Mouse (Mus musculus) left cerebral cortex, adult 2 months (tissue): ENCODE results near the gene Nmnat2. TPM values are rescaled to one million over a fixed set of nuclear protein-coding genes. Genes with fewer than 3 reads are reported as not detected.

Experiments used
- DNase-seq, 2 experiments: peaks; one replicate each; pipeline ENCODE4 v3.0.0; 2021 to 2022; ENCODE audit warnings: low spot score in 2 of 2, mixed read lengths in 1 of 2; ENCODE audit errors: extremely low spot score in 1 of 2
- H3K27ac ChIP-seq: fragments of 200-600 bp; 2 replicates; pipeline ENCODE4 v1.8.1; 2022
- H3K4me3 ChIP-seq: fragments of 200-600 bp; 2 replicates; pipeline ENCODE4 v1.8.1; 2022
- CTCF ChIP-seq: fragments of 200-600 bp; IDR thresholded peaks from 2 replicates; pipeline ENCODE4 v1.8.1; 2022; ENCODE audit warnings: antibody characterized with exemption, mild to moderate bottlenecking, moderate library complexity
- intact Hi-C: fragments of 180-260 bp; cut with DNase I; formaldehyde crosslinking; loops from one replicate; pipeline ENCODE4 v1.15.1; 2025
- total RNA-seq, 2 experiments: library from RNA; stranded (reverse); gene quantifications; 2 replicates each; pipeline ENCODE4 v1.2.3; 2021

Gene Nmnat2
- total RNA-seq, 2 experiments from 2014 or later: 167 to 171 TPM

- no peak for DNase-seq
- H3K4me3 ChIP-seq: no peak overlapping the region
- H3K27ac ChIP-seq: no peak overlapping the region
- intact Hi-C loops: no loop called here
- no peak for TF ChIP-seq CTCF
Measured at GRCm38 (mm10) chr1:153140747-153141228, 186.0 kb downstream of the Nmnat2 start.

DNA sequence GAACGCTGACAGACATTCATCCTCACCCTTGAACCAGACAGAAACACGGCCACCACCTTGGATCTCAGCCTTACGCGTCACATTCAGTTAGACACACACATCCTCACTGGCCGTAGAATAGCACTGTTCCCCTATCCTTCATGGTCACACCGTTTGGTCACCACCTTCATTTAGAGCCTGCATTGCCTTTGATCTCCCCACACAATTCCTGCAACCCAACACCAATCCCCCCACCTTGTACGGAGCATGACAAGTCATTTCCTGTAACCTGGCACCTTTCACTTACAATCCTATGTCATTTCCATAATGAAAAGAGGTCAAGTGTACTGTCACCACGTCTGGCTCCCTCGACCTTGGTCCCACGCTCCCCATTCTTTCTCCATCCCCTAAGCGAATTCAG lies 189.2 kb downstream of the Nmnat2 start:
- no peak for DNase-seq
- no peak for TF ChIP-seq CTCF
- H3K27ac ChIP-seq: no peak overlapping the region
- intact Hi-C loops: no loop called here
- H3K4me3 ChIP-seq: no peak overlapping the region

DNA sequence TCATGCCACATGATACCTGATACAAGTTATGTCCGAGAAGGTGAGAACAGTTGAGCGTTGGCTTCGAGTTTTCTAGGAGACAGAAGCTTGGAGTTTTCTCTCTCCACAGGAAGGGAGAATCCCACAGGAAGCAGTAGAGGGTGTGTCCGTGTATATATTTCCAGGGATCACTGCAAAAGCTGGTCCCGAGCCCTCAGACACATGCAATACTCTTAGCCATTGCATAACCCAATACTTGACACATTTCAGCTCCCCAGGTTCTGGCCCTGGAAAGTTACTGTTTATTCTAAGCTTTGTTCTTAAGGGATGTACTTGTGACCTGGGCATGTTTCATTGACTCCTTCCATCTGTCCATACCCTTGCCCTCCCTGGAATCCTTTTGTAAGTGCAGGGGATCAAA lies 191.0 kb downstream of the Nmnat2 start:
- DNase-seq: no peak
- Histone ChIP-seq H3K27ac (no peak overlapping the region), H3K4me3 (no peak overlapping the region)
- TF ChIP-seq CTCF: no peak
- intact Hi-C loops: no loop called here

GRCm38 (mm10) chr1:153152594-153152993 lies 197.8 kb downstream of the Nmnat2 start:
- intact Hi-C loops: no loop called here
- Histone ChIP-seq H3K4me3 (no peak overlapping the region), H3K27ac (no peak overlapping the region)
- no peak for DNase-seq
- no peak for TF ChIP-seq CTCF

DNA sequence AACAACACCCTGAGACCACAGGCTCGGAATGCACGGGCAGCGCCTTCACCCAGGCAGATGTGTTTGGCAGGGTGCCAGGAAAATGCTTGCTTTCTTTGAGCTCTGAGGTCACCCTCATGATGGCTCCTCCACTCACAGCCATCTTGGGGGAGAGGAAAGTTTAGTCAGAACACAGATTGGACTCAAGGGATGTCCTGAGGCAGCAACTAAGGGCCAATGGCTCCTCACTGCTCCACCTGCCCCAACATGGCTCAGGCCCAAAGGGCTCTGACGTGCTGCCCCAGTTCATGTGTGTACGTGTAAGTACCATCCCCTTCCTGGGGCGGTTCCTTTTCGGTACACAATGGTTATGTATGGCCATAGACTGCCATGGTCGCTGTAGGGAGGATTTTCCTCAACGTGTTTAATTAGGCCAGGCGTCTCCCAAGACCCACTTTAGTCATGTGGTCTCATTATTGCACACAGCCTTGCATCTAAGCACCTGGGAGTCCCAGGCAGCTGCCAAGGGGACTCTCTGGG lies 198.9 kb downstream of the Nmnat2 start:
- intact Hi-C loops: no loop called here
- no peak overlapping the region for H3K27ac ChIP-seq
- no peak for DNase-seq
- TF ChIP-seq CTCF: no peak
- H3K4me3 ChIP-seq: no peak overlapping the region

DNA sequence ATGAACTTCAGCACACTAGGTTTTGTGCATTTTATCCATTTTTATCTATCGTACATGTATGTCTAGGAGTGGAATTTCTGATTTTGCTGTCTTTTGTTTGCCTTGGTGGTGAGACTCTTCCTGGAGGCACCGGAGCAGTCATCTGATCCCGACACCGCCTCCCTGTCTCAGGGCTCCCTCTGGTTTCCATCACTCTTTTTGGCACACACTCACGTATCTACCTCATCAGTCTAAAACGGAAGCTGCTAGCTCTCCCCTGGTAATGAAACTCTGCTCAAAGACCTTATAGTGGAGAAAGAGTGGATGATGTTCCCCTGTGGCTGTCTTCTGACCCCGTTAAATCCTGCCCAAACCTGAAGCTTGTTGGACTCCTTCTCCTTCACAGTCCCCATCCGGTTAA lies 200.6 kb downstream of the Nmnat2 start:
- Histone ChIP-seq H3K4me3 (no peak overlapping the region), H3K27ac (no peak overlapping the region)
- intact Hi-C loops: no loop called here
- no peak for TF ChIP-seq CTCF
- DNase-seq: no peak

DNA sequence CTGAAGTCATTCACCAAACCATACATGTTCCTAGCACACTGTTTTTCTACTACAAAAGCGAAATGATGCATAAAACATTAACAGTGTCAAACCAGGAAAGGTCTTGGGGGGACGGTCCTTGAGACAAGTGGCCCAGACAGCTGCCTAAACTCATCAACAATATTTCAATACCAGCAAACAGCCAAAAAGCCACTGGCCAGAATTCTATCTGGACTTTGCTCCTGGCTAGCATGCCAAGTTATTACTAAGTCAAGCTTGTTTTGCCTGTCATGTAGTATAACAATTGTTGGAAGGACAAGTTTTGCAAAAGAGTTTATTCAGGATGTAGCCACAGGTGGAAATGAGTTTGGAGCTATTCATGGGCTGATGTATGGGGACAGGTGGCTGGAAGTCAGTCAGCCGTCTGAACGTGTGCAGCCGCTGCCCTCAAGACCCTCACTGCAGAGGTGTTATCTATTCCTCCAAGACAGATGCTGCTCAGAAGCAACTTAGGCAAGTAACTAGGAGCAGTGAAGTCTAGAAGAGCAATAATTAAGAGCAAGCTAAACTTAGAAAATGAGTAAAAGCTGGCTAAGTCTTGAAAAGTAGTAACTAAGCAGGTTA lies 202.3 kb downstream of the Nmnat2 start:
- no peak for TF ChIP-seq CTCF
- Histone ChIP-seq H3K4me3 (no peak overlapping the region), H3K27ac (no peak overlapping the region)
- intact Hi-C loops: no loop called here
- DNase-seq: no peak

DNA sequence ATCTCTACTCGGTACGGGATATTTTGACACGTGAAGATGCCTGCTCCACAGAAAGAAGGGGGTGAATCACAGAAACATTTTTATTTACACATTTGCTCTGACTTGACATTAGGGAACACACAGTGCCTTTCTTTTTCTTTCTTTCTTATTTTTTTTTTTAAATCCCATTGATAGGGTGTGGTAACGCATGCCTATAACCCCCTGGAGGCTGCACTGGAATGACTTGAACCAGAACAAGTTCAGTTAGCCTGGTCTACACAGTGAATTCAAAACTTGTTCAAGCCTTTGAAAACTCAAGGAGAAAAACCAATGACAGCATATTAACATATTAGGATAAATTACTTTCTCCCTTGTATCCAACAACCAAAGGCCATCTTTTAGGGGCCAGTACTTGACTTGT lies 204.3 kb downstream of the Nmnat2 start:
- no peak for DNase-seq

GRCm38 (mm10) chr1:153163831-153164230 lies 209.0 kb downstream of the Nmnat2 start:
- DNase-seq: no peak
- Histone ChIP-seq H3K4me3 (no peak overlapping the region), H3K27ac (no peak overlapping the region)
- intact Hi-C loops: no loop called here
- no peak for TF ChIP-seq CTCF

More for the DNA sequence above, 204.3 kb downstream of the Nmnat2 start:
- intact Hi-C loops: no loop called here
- Histone ChIP-seq H3K27ac (no peak overlapping the region), H3K4me3 (no peak overlapping the region)
- no peak for TF ChIP-seq CTCF

GRCm38 (mm10) chr1:153168293-153168692 lies 213.5 kb downstream of the Nmnat2 start:
- no peak for TF ChIP-seq CTCF
- no peak for DNase-seq
- Histone ChIP-seq H3K27ac (no peak overlapping the region), H3K4me3 (no peak overlapping the region)
- intact Hi-C loops: no loop called here

Other genes with a start within 250 kb of the Nmnat2 start
- not detected for gene Apobec4, start 204.4 kb upstream of the Nmnat2 start, total RNA-seq
- 100 to 1,000 TPM; 113 to 132 TPM for gene Rgl1, start 188.6 kb upstream of the Nmnat2 start, total RNA-seq
- gene Arpc5, start 188.5 kb upstream of the Nmnat2 start, total RNA-seq: 10 to 100 TPM; 89.6 to 94.7 TPM
- 1 to 10 TPM; 2.6 to 4.1 TPM for gene Ncf2, start 154.8 kb upstream of the Nmnat2 start, total RNA-seq
- gene Smg7, start 52.3 kb upstream of the Nmnat2 start, total RNA-seq: 100 to 1,000 TPM in 1 of 2 experiments, 10 to 100 TPM in 1; 99.7 to 108 TPM
- 10 to 100 TPM; 12.1 to 12.5 TPM for gene Lamc2, start 231.5 kb downstream of the Nmnat2 start, total RNA-seq